41 mouse cellular contexts compared by ENCODE assay signal in the genomic region with DNA sequence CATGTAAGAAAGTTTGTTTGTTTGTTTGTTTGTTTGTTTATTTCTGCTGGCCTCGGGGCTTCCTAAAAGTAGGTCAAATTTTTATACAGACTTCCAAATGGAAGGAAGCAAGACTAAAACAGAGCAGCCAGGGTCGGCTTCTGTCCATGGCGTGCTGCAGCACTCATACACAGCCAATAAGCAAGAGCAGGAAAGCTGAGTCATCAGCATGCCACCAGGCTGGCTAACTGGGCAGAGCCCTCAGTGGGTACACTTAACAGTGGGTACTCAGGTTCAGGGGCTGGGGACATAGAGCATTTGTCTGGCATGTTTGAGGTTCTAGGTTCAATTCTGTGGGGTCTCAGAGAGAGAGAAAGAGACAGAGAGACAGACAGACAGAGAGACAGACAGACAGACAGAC. TPM values are rescaled to one million over a fixed set of nuclear protein-coding genes. Genes with fewer than 3 reads are reported as not detected.
DNase-seq lines count a peak whose midpoint lies in the region; ATAC-seq and TF ChIP-seq lines count a peak whose summit lies in the region.
"Had no signal": no experiment of that assay in that cellular context is flagged by ENCODE, and none has a peak within 500 bp of the region (broad histone marks: within the 10 kb centered on the region; RNA-seq: fewer than 3 reads in every experiment).

No protein-coding gene starts in this region.

- 51% methylated on average over 3 of the region's 3 CpGs for WGBS in stomach, postnatal 0 days

- H3K27me3 ChIP-seq in stomach, postnatal 0 days (ENCODE audit: control insufficient read depth, insufficient read depth, low read length), result no peaks in the 10 kb centered on the region
- H3K27me3 ChIP-seq: embryonic facial prominence, embryonic 13.5 days; liver, embryonic 12.5 days; megakaryocyte, embryonic 14.5 days; midbrain, embryonic 15.5 days had no signal

- H3K4me2 ChIP-seq in stomach, postnatal 0 days (replicated peaks; ENCODE audit: low read depth), result no peak overlapping the region
- H3K4me2 ChIP-seq: embryonic facial prominence, embryonic 13.5 days; heart, embryonic 11.5 days; liver, embryonic 12.5 days; midbrain, embryonic 15.5 days had no signal

- H3K4me3 ChIP-seq in embryonic fibroblast, embryonic 13.5 days (ENCODE audit: insufficient read depth, low read length), result no peak overlapping the region
- no peak overlapping the region for H3K4me3 ChIP-seq in stomach, postnatal 0 days (ENCODE audit: low read depth, low read length)
- H3K4me3 ChIP-seq: embryonic facial prominence, embryonic 13.5 days; erythroblast, embryonic 14.5 days; layer of hippocampus, adult 2 months; liver, embryonic 12.5 days; midbrain, embryonic 15.5 days had no signal

- H3K9me3 ChIP-seq in stomach, postnatal 0 days (ENCODE audit: control insufficient read depth, low read length), result no peaks in the 10 kb centered on the region
- H3K9me3 ChIP-seq: embryonic facial prominence, embryonic 13.5 days; liver, embryonic 12.5 days; megakaryocyte, embryonic 14.5 days; midbrain, embryonic 15.5 days had no signal

- TF ChIP-seq CTCF in embryonic fibroblast, embryonic 13.5 days (IDR thresholded peaks at IDR 0.05; ENCODE audit: borderline replicate concordance, insufficient read depth, low read length), result no peak
- no peak for TF ChIP-seq CTCF in stomach, postnatal 0 days (IDR thresholded peaks at IDR 0.05; ENCODE audit: low read depth)

- intact Hi-C loops in heart, postnatal 10 days (cut with DNase I), result loop anchor here (5.0 kb wide), 1 partner anchor 54 kb away; no protein-coding TSS in a partner anchor

- peak; percentile 62 for ATAC-seq in stomach, postnatal 0 days (ENCODE audit: low FRiP score, low TSS enrichment)
- ATAC-seq: forebrain, embryonic 16.5 days; hindbrain, embryonic 16.5 days; liver, embryonic 12.5 days; liver, postnatal 0 days; midbrain, embryonic 15.5 days had no signal

- no peaks in the 10 kb centered on the region for H3K36me3 ChIP-seq in stomach, postnatal 0 days (ENCODE audit: control insufficient read depth, insufficient read depth, low read length)
- H3K36me3 ChIP-seq: embryonic facial prominence, embryonic 13.5 days; liver, embryonic 12.5 days; midbrain, embryonic 15.5 days had no signal

- DNase-seq in adrenal gland, postnatal 36 days, result peak; percentile 41 to 44
- no peak for DNase-seq in adrenal gland, postnatal 10 days
- peak; percentile 80 for DNase-seq in 416B (ENCODE audit: low read depth)
- DNase-seq in stomach, postnatal 0 days (ENCODE audit: low spot score), result no peak
- DNase-seq in heart, postnatal 10 days, result no peak
- DNase-seq in thymus, postnatal 4 days, result no peak
- DNase-seq: adrenal gland, postnatal 14 days; cerebellum, adult 18-20 months; cerebellum, postnatal 10 days; gastrocnemius, postnatal 10 days; heart, adult 11 months; kidney, adult 2 months; kidney, postnatal 36 days; layer of hippocampus, postnatal 36 days; left cerebral cortex, postnatal 4 days; liver, postnatal 0 days; lung, postnatal 36 days; right cerebral cortex, adult 18-20 months; right cerebral cortex, postnatal 4 days had no signal

- peak overlapping the region; percentile 53 for H3K27ac ChIP-seq in embryonic fibroblast, embryonic 13.5 days (ENCODE audit: insufficient read depth, low read length)
- no peak overlapping the region for H3K27ac ChIP-seq in stomach, postnatal 0 days (replicated peaks)
- H3K27ac ChIP-seq: embryonic facial prominence, embryonic 13.5 days; layer of hippocampus, adult 2 months; liver, embryonic 12.5 days; midbrain, embryonic 15.5 days had no signal

- H3K9ac ChIP-seq in stomach, postnatal 0 days (ENCODE audit: low read length), result no peak overlapping the region
- H3K9ac ChIP-seq: embryonic facial prominence, embryonic 13.5 days; liver, embryonic 12.5 days; liver, postnatal 0 days; midbrain, embryonic 15.5 days had no signal

- TF ChIP-seq POLR2A in embryonic fibroblast, embryonic 13.5 days (IDR thresholded peaks at IDR 0.05; ENCODE audit: low read depth, low read length), result no peak

- TF ChIP-seq EP300 in stomach, postnatal 0 days (optimal IDR thresholded peaks at IDR 0.05), result no peak

- H3K4me1 ChIP-seq in embryonic fibroblast, embryonic 13.5 days (ENCODE audit: control insufficient read depth, insufficient read depth, low read length), result peaks cover 13% of the 10 kb centered on the region
- no peaks in the 10 kb centered on the region for H3K4me1 ChIP-seq in stomach, postnatal 0 days (replicated peaks; ENCODE audit: control insufficient read depth, insufficient read depth)

RNA-seq across cellular contexts. Expression of a gene that starts 47.3 kb away (rescaled TPM):
- total RNA-seq in adrenal gland, postnatal 36 days (2021), result not detected
- total RNA-seq in adrenal gland, postnatal 10 days (2021), result not detected
- polyA plus RNA-seq in embryonic fibroblast, embryonic 13.5 days (2011; ENCODE audit: insufficient read length, low read depth, missing spikeins), result not detected in 2 replicates
- not detected in 2 replicates for polyA plus RNA-seq in stomach, postnatal 0 days (2015; fragmentation: Nextera tagmentation; extraction: Ambion mirVana)
- not detected for total RNA-seq in heart, postnatal 10 days (2021)
- total RNA-seq: adrenal gland, postnatal 14 days; common myeloid progenitor, adult 5-6 weeks; gastrocnemius, postnatal 10 days; hematopoietic stem cell, adult 5-6 weeks; layer of hippocampus, adult 2 months; layer of hippocampus, postnatal 36 days; MEL; neutrophil, adult 5-6 weeks had no signal
- polyA plus RNA-seq: embryonic facial prominence, embryonic 13.5 days; erythroblast, embryonic 14.5 days; forebrain, embryonic 11.5 days; forebrain, embryonic 16.5 days; heart, embryonic 11.5 days; heart, embryonic 16.5 days; hindbrain, embryonic 16.5 days; intestine, embryonic 14.5 days; limb, embryonic 14.5 days; liver, embryonic 12.5 days; liver, postnatal 0 days; lung, embryonic 16.5 days; midbrain, embryonic 15.5 days; neural tube, embryonic 11.5 days; spleen, adult 2 months; thymus, postnatal 0 days had no signal

Comparison
In these comparisons a context has a peak if more than half of its experiments do, and no peak if none do; other contexts are left out.
1. DNase-seq: peak in adrenal gland, postnatal 36 days (2 of 2) and 416B (single experiment); none in adrenal gland, postnatal 10 days (single experiment), stomach, postnatal 0 days (single experiment), heart, postnatal 10 days (0 of 2) and thymus, postnatal 4 days (single experiment).